Mouse (Mus musculus) C2C12 (cell line): Measurements from ENCODE around the gene Tbcel.

Source experiments
- CTCF ChIP-seq: IDR thresholded peaks from one replicate; pipeline ENCODE4 v1.5.1; 2011; ENCODE audit not compliant: control insufficient read depth, insufficient read depth, insufficient read length
- MAX ChIP-seq: IDR thresholded peaks from one replicate; pipeline ENCODE4 v1.6.1; 2011; ENCODE audit warnings: mild to moderate bottlenecking, control low read depth

GRCm38 (mm10) chr9:42423649-42424048, 84.0 kb downstream of the Tbcel start:
- TF ChIP-seq MAX (no peak), CTCF (no peak)
